Mouse (Mus musculus): ENCODE results near the gene Abcd3.
"Not testable (repeated sequence)": the region's sequence is repeated elsewhere in the genome, so short reads cannot be mapped to it uniquely, and the experiment has no call there.

Abcd3 gene

GRCm38 (mm10) chr3:121818736-121819396 is 3.8 kb upstream of the Abcd3 start:
- DNase-seq (ENCODE audit: low spot score) = no peak

- DNase-seq (ENCODE audit: low spot score) = no peak
These were observed 590 bp upstream of the Abcd3 start for GRCm38 (mm10) chr3:121815549-121816235.

DNA sequence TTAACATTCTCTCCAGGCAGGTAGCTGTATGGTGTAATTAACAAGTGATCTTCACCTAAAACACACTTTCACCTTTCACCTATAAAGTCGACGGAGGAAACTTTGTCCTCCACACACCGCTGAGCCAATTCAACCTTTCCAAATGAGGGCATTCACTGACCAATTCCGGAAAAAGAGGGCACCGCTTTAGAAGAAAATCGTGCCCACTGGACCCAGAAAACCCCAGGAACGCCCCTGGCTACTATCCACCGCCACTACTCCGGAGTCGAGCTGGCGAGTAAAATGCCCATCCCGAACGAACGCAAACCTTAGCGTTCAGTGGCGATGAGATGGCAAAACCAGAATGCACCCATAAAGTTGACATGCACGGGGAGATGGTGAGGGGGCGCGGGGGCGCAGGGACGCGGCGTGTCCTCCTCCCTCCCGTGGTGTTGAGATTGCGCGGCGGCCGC is 663 bp downstream of the Abcd3 start:
- no peak for DNase-seq (ENCODE audit: low spot score)

DNA sequence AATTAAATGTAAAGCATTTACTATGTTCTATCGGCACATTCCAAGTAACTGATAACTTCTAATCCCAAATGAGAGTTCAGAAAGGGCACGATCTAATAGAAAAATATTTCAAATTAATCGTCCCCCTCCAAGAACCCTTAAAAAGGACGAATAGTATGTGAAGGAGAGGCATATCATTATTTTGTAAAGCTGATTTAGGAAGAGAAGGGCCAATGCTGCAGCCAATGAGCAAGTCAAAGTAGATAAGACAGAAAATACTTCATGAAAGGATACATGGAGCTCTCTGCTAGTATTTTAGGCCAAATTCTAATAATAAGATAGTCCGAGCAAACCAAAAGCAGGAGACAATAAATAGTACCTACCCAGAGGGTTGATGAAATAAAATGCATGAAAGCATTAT is 1.3 kb downstream of the Abcd3 start:
- DNase-seq (ENCODE audit: low spot score) = no peak

- DNase-seq (ENCODE audit: low spot score) = no peak
These were observed 6.9 kb downstream of the Abcd3 start for GRCm38 (mm10) chr3:121808246-121808645.

- no peak for DNase-seq (ENCODE audit: low spot score)
These were observed 20.9 kb downstream of the Abcd3 start for GRCm38 (mm10) chr3:121794214-121794613.

GRCm38 (mm10) chr3:121792246-121792645 is 22.9 kb downstream of the Abcd3 start:
- DNase-seq (ENCODE audit: low spot score) = no peak

- no peak for DNase-seq (ENCODE audit: low spot score)
These were observed 24.7 kb downstream of the Abcd3 start for GRCm38 (mm10) chr3:121790442-121790841.

GRCm38 (mm10) chr3:121789790-121790189 is 25.3 kb downstream of the Abcd3 start:
- no peak for DNase-seq (ENCODE audit: low spot score)

DNA sequence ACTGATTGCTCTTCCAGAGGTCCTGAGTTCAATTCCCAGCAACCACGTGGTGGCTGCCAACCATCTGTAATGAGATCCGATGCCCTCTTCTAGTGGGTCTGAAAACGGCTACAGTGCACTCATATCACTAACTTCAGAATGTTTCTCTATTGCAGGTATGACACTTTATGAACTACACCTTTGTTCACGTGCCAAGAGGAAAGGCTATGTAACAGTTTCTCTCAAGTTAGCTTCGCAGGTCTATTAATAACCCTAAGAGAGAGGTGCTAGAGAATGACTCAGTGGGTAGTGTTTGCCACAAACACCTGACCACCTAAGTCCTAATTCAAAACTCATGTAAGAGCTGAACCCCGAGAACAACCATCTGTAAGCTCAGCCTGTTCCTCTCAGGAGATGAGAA is 32.1 kb downstream of the Abcd3 start:
- DNase-seq (ENCODE audit: low spot score) = no peak

GRCm38 (mm10) chr3:121777943-121778342 is 37.2 kb downstream of the Abcd3 start:
- DNase-seq (ENCODE audit: low spot score) = peak; percentile 37

- not testable (repeated sequence) for DNase-seq (ENCODE audit: low spot score)
These were observed 41.8 kb downstream of the Abcd3 start for GRCm38 (mm10) chr3:121773336-121773735.

GRCm38 (mm10) chr3:121768770-121769169 is 46.3 kb downstream of the Abcd3 start:
- DNase-seq (ENCODE audit: low spot score) = no peak

DNA sequence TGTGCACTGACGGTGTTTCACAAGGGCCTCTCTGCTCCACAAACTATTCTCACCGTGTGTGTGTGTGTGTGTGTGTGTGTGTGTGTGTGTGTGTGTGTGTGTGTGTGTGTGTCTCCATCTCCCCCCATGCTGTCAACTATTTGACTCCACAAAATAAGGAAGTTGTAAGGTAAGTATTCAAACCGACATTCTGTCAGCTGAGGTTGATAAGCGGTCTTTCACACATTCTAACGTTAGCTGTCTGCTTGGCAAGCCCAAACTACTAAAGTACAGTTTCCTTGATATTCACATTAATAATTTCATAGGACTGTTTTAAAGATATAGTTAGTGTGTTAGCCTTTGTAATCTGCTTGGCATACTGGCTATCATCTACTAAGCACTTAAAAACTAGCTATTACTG is 48.3 kb downstream of the Abcd3 start:
- DNase-seq (ENCODE audit: low spot score) = no peak

GRCm38 (mm10) chr3:121766048-121766447 is 49.1 kb downstream of the Abcd3 start:
- DNase-seq (ENCODE audit: low spot score) = no peak

DNA sequence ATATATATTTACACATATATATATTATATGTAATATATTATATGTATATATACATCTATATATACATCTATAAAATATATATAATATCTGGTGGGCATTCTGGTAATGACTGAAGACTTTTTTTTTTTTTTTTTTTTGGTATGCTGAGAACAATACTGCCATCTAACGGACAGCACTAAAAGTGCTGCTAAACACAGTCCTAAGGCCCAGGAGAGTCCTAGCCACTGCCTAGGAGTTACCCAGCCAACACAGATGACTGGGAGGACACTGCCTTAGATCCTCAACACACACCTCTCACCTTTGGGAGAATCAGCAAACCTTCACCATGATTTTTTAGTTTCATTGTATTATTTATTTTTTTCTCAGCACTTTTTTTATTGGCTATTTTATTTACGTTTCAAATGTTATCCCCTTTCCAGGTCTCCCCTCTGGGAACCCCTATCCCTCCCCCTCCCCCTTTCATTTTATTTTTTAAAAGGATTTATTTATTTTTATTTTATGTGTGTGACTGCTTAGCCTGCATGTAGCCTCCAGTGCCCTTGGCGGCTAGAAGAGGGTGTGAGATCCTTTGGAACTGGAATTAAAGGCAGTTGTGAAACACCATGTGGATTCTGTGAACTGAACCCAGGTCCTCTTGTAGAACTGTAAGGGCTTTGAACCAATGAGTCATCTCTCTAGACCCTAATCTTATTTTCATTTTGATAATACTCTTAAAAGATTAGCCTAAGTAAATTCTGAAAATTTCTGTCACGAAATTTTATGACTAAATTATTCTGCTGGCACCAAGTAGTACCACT is 52.8 kb downstream of the Abcd3 start:
- DNase-seq (ENCODE audit: low spot score) = no peak

DNA sequence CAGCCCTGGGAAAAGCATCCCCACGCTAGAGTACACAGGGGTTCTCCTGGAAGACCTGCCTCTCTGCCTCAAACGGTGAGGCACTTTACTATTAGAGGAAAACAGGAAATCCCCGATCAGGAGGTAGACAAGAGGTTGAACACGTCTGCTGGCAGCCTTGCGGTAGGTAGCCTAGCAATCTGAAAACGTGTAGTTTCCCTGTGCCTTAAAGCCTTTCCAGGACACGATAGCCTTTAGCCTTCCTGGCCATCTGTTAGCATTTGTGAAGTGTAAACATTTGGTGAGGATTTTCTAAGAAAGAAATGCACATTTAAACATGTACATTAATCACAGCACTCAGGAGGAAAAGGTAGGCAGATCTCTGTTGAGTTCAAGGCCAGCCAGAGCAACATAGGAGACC is 56.7 kb downstream of the Abcd3 start:
- peak; percentile 27 for DNase-seq (ENCODE audit: low spot score)

DNA sequence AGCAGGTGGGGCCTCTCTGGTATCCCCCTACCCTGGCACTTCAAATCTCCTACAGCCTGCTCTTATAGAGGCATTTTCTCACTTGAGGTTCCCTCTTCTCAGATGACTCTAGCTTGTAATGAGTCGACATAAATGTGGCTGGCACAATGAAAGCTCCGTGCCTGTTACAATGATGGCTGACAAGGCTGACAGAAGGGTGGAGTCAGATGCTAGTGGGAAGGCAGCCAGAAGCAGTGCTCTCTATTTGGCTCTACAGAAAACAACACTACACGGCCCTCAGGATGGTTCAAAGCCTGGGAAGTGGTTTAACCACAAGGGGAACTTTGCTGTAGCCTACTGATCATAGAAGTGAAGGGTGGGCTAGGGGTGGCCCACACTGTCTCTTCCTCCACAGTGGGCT is 60.0 kb downstream of the Abcd3 start:
- no peak for DNase-seq (ENCODE audit: low spot score)

DNA sequence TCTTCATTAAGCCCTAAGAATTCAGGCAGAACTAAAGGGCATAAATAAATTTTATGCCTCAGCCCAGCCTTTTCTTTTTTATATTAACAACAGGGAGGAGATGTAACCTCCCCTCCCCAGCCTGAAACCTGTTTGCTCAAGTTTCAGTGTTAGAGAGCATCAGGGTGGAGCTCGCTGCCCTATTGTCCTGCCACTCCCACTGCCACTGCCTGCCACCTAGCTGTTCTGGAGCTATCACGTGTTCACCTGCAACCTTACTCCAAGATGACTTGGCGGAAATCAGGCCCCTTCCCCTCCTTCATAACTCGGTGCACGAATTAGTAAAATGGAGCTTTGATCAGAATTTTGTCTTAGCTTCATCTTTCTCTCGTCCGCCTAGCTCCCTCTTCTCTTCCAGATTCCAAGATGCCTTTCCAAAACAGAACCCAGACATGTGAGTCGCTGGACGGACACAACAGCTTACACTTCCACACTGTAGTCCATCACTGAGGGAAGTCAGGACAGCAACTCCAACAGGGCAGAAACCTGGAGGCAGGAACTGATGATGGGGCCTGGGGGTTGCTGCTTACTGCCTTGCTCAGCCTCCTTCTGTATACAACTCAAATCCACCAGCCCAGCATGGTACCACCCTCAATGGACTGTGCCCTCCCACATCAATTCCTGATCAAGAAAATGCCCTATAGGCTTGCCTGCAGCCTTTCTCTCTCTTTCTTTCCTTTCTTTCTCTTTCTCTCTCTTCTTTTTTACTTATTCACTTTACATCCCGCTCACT is 60.6 kb downstream of the Abcd3 start:
- DNase-seq (ENCODE audit: low spot score) = not testable (repeated sequence)

DNA sequence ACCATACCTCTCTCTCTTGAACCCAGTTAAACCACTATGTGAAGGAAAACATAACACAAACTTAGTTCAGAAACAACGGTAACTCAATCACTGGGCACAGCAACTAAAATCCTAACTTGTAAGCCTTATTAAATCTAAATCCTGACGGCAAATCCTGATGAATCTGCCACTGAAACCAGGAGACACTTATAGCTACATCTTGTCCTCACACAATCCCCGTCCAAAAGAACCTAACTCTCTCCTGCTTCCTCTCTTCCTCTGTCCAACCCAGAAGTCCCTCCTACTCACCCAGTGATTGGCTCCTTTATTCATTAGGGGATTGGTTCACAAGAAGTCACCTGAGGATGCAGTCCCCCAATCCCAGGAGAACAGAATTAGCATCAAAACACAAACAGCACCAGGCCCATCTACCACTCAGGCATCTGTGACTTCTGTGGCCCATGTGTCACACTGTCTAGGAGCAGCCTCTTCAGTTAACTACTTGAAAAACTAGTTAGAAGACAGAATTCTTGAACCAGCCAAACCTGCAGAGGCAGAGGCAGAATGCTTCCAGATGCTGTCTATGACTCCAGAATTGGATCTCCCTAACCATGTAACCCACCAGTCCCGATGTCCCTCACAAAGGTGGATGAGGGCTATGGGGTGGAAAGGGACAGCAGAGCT is 73.8 kb downstream of the Abcd3 start:
- DNase-seq (ENCODE audit: low spot score) = not testable (repeated sequence)

DNA sequence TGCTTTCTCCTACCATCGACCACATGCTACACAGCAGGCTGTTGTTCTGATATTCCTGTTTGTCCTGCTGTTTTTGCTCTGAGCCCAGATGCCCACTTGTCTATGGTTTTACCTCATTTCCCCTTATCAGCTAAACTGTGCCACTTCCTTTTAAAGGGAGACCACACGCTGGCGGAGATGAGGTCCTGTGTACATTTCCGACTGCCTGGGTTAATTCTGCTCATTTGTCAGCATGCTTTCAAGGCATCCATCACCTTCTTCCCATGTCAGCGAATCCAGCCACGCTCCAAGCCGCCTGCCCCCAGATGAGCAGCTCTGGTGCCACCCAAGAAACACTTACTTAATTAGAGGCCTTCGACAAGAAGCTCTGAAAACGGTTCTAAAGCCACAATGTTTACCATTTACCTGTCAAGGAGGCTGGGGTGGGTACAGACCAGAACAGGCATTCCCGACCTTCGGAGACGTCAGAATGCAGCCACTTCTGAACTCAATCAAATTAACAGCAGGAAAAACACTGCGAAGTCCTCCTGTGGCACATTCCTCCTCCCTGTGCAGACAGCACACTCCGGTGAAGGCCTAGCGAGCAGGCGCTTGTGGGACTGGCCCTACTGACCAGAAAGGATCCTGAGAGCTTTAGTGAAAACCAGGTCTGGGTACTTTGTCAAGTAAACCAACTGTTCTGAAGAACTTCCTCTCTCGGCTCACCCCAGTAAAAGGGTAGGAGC is 75.5 kb downstream of the Abcd3 start:
- no peak for DNase-seq (ENCODE audit: low spot score)

Data from yolk sac, embryonic 10.5 days (tissue).